Mouse (Mus musculus) yolk sac, embryonic 10.5 days (tissue): ENCODE results near the gene Tti1.

Experiments used
- DNase-seq: peaks from one replicate; pipeline ENCODE4 v3.0.0-alpha.2; 2017; ENCODE audit warnings: low spot score

Gene Tti1

GRCm38 (mm10) chr2:158037571-158037970 lies 9.3 kb upstream of the Tti1 start:
- DNase-seq = no peak

DNA sequence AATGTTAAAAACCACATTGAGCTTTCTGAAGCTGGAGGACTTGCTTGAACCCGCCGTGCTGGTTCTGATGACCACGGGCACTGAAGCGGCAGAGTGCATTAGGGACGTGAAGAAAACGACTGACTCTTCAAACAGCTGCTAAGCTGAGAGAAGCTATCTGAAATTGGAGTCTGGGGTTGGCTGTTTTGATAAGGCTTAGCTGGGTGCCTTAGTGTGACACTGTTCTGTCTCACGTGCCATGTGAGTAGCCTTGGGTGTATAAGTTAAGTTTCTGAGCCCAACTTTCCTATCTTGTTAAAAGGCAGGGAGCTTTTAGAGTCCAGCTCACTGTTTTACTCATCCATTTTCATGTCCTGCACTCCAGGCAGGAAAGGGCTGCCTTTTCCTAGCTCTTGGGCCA lies 8.7 kb upstream of the Tti1 start:
- no peak for DNase-seq

GRCm38 (mm10) chr2:158036408-158036807 lies 8.2 kb upstream of the Tti1 start:
- no peak for DNase-seq

- DNase-seq = no peak
Measured at GRCm38 (mm10) chr2:158035813-158036212, 7.6 kb upstream of the Tti1 start.

DNA sequence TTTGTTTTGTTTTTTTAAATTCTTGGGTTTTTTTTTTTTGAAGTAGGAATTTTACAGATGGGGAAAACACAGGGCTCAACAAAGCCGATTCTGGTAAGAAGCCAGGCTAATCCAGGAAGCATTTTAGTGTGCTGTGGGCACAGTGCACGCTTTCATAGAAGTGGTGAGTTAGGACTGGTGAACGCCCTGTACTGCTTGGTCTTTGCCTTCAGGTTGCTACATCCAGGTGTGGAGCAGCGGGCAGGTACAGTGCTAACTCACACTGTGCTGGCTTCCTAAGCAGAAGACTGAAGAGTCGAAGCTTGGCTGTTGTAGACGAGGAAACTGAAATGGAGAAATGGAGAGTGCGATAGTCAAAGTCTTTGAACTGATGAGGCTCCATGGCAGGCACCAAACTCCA lies 1.8 kb upstream of the Tti1 start:
- DNase-seq = no peak

DNA sequence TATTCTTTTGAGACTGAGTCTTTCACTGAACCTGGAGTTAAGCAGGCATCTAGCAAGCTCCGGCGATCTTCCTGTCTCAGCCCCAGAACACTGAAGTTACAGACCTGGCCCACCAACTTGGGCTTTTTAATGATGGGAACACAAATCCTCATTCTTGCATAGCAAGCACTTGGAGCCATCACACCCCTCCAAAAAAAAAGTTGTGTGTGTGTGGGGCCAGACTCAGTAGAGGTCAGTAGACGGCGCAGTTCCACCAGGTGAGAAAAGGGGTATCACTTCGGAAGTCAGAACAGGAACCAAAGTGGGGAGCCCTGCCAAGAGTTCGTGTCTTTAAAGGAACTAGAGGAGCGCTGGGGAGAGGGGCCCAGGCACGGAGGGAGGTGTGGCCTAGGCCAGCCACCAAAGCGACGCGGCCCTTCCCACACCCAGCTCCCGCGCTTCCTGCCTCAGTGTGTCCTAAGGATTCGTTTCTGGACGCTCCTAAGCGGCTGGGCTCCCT lies 329 bp downstream of the Tti1 start:
- no peak for DNase-seq

DNA sequence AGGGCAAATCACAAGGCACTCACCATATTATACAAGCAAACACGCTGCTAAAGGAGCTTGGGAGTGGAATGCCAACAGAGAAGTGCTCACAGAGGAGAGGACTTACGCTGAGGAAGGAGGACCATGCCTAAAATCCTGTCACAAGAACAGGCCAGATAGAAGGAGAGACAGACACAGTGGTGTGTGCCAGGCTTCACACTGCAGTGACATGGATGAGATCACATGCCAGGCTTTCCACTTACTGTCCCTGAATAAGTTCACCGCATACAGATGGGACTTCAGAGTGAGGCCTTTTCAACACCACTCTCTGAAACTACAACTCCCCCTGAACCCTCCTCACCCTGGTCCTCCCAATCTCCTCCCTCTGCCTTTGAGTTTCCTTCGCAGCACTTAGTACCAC lies 10.9 kb downstream of the Tti1 start:
- no peak for DNase-seq

DNA sequence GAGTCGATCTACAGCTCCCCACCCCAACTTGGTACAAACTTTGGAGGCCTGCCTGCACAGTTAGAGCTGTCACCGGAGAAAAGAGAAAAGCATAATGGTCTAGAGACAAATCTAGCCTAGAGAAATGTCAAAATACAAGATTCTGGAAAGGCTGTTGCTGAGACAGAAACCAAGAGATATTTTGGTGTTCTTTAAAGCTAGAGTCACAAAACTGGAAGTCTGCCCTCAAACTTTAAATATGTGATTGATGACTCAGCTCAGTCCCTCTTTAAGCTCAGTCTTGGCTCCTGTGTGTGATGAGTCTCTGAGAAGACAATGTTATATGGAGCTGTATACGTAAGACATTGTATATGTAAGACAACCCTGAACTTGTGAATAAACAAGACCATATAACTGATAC lies 15.6 kb downstream of the Tti1 start:
- DNase-seq = no peak

GRCm38 (mm10) chr2:158009373-158009772 lies 18.9 kb downstream of the Tti1 start:
- no peak for DNase-seq

- no peak for DNase-seq
Measured at GRCm38 (mm10) chr2:158005641-158006040, 22.6 kb downstream of the Tti1 start.

- peak; percentile 35 for DNase-seq
Measured at GRCm38 (mm10) chr2:158004620-158005019, 23.6 kb downstream of the Tti1 start.

GRCm38 (mm10) chr2:157998817-157999216 lies 29.4 kb downstream of the Tti1 start:
- no peak for DNase-seq

GRCm38 (mm10) chr2:157992501-157992900 lies 35.7 kb downstream of the Tti1 start:
- no peak for DNase-seq

- DNase-seq = no peak
Measured at GRCm38 (mm10) chr2:157991026-157991425, 37.2 kb downstream of the Tti1 start.

GRCm38 (mm10) chr2:157989946-157990345 lies 38.3 kb downstream of the Tti1 start:
- no peak for DNase-seq

- no peak for DNase-seq
Measured at GRCm38 (mm10) chr2:157988416-157989190, 39.6 kb downstream of the Tti1 start.

- DNase-seq = no peak
Measured at GRCm38 (mm10) chr2:157986235-157986634, 42.0 kb downstream of the Tti1 start.

GRCm38 (mm10) chr2:157985611-157986010 lies 42.6 kb downstream of the Tti1 start:
- no peak for DNase-seq

GRCm38 (mm10) chr2:157983276-157983675 lies 45.0 kb downstream of the Tti1 start:
- no peak for DNase-seq

DNA sequence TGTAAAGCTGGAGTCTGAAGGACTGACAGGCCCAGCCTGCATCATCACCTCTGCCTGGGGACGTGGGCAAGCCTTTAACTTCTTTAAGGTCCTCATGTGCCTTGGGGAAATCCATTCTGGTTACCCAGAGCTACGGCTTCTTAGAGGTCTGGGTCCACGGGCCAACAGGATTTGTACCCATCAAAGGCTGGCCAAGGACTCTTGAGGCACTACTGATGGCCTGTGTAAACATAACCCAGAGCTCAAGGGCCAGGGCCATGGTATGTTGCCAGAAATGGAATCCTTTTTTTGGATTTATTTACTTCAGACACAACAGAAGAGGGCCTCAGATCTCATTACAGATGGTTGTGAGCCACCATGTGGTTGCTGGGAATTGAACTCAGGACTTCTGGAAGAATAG lies 45.5 kb downstream of the Tti1 start:
- DNase-seq = no peak

- DNase-seq = no peak
Measured at GRCm38 (mm10) chr2:157979241-157979640, 49.0 kb downstream of the Tti1 start.

DNA sequence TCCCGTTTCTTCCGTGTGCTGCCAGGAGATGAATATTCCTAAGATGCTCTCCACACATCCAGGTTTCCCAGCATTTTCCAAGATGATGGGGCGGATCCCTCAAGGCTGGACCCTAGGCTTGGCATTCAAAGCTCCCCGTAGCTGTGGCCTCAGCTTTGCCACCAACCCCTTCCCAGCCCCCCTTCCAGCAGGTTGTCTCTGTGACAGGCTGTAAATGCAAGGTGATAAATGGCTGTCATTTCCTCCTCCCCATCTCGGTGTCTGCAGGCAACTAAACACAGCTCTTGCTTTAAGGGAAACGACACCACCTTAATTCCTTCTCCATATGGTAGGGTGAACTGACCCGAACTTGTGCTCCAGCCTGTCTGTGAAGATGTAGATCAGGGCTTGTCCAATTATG lies 52.6 kb downstream of the Tti1 start:
- DNase-seq = no peak

DNA sequence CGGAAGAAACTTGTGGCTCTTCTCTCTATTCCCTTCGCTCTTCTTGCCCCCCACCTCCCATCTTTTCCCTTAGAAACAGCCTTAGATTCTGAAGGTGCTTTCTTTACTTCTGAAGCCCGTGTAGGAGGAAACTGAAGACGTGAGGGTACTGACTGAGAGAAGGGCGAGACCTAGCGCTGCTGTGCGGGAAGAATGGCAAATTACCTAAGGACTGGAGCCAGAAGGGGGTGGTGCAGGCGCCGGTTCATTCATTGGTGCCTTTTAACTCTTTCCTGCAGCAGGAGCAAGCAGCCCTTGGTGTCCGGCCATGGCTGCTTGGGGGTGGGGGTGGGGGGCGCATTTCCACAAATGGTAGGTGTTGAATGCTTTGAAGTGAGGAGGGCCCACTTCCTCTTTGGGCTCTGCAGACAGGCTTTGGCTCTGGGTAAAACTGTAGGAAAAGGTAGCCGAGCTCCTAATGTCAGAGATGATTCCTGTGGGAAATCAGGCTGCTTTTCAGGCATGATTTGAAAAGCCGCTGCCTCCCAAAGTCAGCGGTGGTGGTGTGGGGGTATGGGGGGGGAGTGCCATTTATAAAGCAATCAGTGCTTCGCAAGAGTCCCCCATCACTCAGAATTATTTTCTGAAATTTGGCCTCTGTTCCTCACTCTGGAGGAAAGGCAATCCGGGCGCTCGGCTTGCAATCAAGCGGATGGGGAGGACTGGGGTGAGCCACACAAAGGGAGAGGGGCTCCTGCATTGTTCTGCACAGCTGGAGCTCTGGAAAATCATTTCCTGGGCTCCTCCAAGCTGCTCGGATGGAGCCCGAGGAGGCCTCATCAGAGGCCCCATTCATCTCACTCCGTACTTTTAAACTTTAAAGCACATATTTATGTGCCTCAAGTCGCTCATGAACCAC lies 53.4 kb downstream of the Tti1 start:
- DNase-seq = no peak
